Mouse (Mus musculus) layer of hippocampus, postnatal 14 days (tissue): ENCODE measurements at regions not wholly inside any gene's neighbourhood (a gene's known extent, or its start where the extent isn't known, plus 50 kb on each side); places are given as distances from the start of the nearest gene placed in this dataset.

ENCODE experiments used
- DNase-seq, 2 experiments: peaks; one replicate each; pipeline ENCODE4 v3.0.0; 2021 to 2022; ENCODE audit warnings: low spot score in 2 of 2, mixed read lengths in 1 of 2

- DNase-seq, result no peak
Measured at GRCm38 (mm10) chr1:61313196-61313595, 325.4 kb upstream of the Pard3b start.

GRCm38 (mm10) chr1:61316261-61316660 lies 322.4 kb upstream of the Pard3b start:
- DNase-seq, result no peak

GRCm38 (mm10) chr1:61316736-61317135 lies 321.9 kb upstream of the Pard3b start:
- DNase-seq, result no peak

GRCm38 (mm10) chr1:61318042-61318441 lies 320.6 kb upstream of the Pard3b start:
- no peak for DNase-seq

GRCm38 (mm10) chr1:61321513-61322145 lies 317.0 kb upstream of the Pard3b start:
- no peak for DNase-seq

GRCm38 (mm10) chr1:61331456-61331855 lies 307.2 kb upstream of the Pard3b start:
- DNase-seq, result no peak

- DNase-seq, result no peak
Measured at GRCm38 (mm10) chr1:61331906-61332305, 306.7 kb upstream of the Pard3b start.

GRCm38 (mm10) chr1:61336367-61336766 lies 302.3 kb upstream of the Pard3b start:
- no peak for DNase-seq

- DNase-seq, result no peak
Measured at GRCm38 (mm10) chr1:61352921-61353320, 285.7 kb upstream of the Pard3b start.

- no peak for DNase-seq
Measured at GRCm38 (mm10) chr1:61353481-61353880, 285.1 kb upstream of the Pard3b start.

GRCm38 (mm10) chr1:61355241-61355640 lies 283.4 kb upstream of the Pard3b start:
- DNase-seq, result no peak

- DNase-seq, result peak; percentile 34 to 60
Measured at GRCm38 (mm10) chr1:61359011-61359930, 279.4 kb upstream of the Pard3b start.

- no peak for DNase-seq
Measured at GRCm38 (mm10) chr1:61372581-61372980, 266.0 kb upstream of the Pard3b start.

GRCm38 (mm10) chr1:61373661-61374491 lies 264.7 kb upstream of the Pard3b start:
- no peak for DNase-seq

- DNase-seq, result no peak
Measured at GRCm38 (mm10) chr1:61376417-61376816, 262.2 kb upstream of the Pard3b start.

GRCm38 (mm10) chr1:61377070-61377469 lies 261.6 kb upstream of the Pard3b start:
- peak; percentile 75 to 77 for DNase-seq

GRCm38 (mm10) chr1:61378240-61378639 lies 260.4 kb upstream of the Pard3b start:
- DNase-seq, result no peak

- DNase-seq, result no peak
Measured at GRCm38 (mm10) chr1:61379771-61380517, 258.7 kb upstream of the Pard3b start.

GRCm38 (mm10) chr1:61387587-61387986 lies 251.0 kb upstream of the Pard3b start:
- DNase-seq, result no peak

GRCm38 (mm10) chr1:61397796-61398195 lies 240.8 kb upstream of the Pard3b start:
- no peak for DNase-seq

GRCm38 (mm10) chr1:61402339-61402738 lies 236.3 kb upstream of the Pard3b start:
- no peak for DNase-seq
